Mouse (Mus musculus): ENCODE data around the gene Kncn. TPM values are rescaled to one million over a fixed set of nuclear protein-coding genes. Genes with fewer than 3 reads are reported as not detected.

Kncn gene
- total RNA-seq (2023) = under 1 TPM in 1 of 2 experiments, not detected in 1; 0.42 TPM

GRCm38 (mm10) chr4:115884022-115884421 lies at the start of gene Kncn:
Gene Kncn (plus strand): TSS chr4:115884400.

GRCm38 (mm10) chr4:115838696-115839641 lies 45.2 kb upstream of the Kncn start, which contains the start of gene Mknk1:
Gene Mknk1 (plus strand): TSS chr4:115839198.

GRCm38 (mm10) chr4:115890553-115890952 lies 6.4 kb downstream of the Kncn start, which contains the start of gene 6430628N08Rik:
Gene 6430628N08Rik (plus strand): TSS chr4:115890665.

Other genes starting within 250 kb of the Kncn start
- gene Cyp4b1, start 236.7 kb upstream of the Kncn start, total RNA-seq (2023) = under 1 TPM in 1 of 2 experiments, not detected in 1; 0.42 TPM
- gene Efcab14, start 146.7 kb upstream of the Kncn start, total RNA-seq (2023) = 10 to 100 TPM; 33.6 to 36.6 TPM
- not detected for gene Tex38, start 103.4 kb upstream of the Kncn start, total RNA-seq (2023)
- gene Atpaf1, start 99.6 kb upstream of the Kncn start, total RNA-seq (2023) = 1 to 10 TPM; 6.8 to 9.7 TPM
- 10 to 100 TPM; 15.1 to 19.0 TPM for gene Mob3c, start 56.3 kb upstream of the Kncn start, total RNA-seq (2023)
- gene Mknk1, start 45.2 kb upstream of the Kncn start, total RNA-seq (2023) = 100 to 1,000 TPM; 114 to 134 TPM
- not detected for gene 6430628N08Rik, start 6.3 kb downstream of the Kncn start, total RNA-seq (2023)
- gene Dmbx1, start 55.5 kb downstream of the Kncn start, total RNA-seq (2023) = not detected
- gene Faah, start 133.5 kb downstream of the Kncn start, total RNA-seq (2023) = 1 to 10 TPM; 1.1 to 1.4 TPM
- gene Nsun4, start 169.5 kb downstream of the Kncn start, total RNA-seq (2023) = 1 to 10 TPM; 7.0 to 8.9 TPM
- gene Uqcrh, start 190.7 kb downstream of the Kncn start, total RNA-seq (2023) = 100 to 1,000 TPM; 201 to 227 TPM
- 10 to 100 TPM; 18.4 to 22.5 TPM for gene Lrrc41, start 190.9 kb downstream of the Kncn start, total RNA-seq (2023)
- 10 to 100 TPM; 16.7 to 20.1 TPM for gene Rad54l, start 239.3 kb downstream of the Kncn start, total RNA-seq (2023)
- 1 to 10 TPM; 8.4 to 8.7 TPM for gene Pomgnt1, start 239.4 kb downstream of the Kncn start, total RNA-seq (2023)